Comparison of ENCODE assay signal across 7 mouse cellular contexts in the genomic region with DNA sequence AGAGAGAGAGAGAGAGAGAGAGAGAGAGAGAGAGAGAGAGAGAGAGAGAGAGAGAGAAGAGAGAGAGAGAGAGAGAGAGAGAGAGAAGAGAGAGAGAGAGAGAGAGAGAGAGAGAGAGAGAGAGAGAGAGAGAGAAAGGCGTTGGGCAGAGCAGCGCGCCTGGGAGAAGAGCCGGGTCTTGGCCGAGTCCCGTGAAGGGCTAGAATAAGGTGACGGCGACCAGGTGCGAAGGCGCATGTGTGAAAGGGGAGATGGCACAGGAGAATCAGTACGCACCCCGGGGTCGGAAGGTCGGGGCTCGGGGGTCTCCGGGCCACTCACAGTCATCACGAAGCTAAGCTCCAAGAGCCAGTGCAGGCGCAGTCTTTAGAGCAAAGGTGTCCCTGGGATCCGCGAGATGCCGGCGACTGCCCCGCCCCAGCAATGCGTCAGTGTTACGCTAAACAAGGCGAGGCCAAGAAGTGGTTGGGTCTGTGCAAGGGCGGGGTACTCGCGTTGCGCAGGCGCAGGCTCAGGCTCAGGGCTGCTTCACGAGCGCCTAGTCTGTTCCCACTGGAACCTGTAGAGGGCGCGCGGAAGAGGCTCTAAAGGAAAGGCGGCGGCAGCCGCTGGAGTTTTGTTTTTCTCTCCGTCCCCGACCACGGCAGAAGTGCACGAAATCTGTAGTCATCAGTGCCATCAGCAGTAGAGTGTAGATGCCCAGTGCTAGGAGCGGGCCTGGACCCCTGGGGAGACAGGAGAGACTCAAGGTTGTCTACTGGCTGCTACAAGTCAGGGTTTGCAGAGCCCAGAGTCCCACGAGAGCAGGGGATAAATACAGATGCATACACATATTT. TPM values are rescaled to one million over a fixed set of nuclear protein-coding genes. Genes with fewer than 3 reads are reported as not detected.
A peak's percentile ranks its signal among the peaks of the same experiment; 100 is the strongest.
DNase-seq lines count a peak whose midpoint lies in the region; ATAC-seq lines count a peak whose summit lies in the region.

No protein-coding gene starts in this region.

- H3K4me2 ChIP-seq in limb, embryonic 11.5 days (ENCODE audit: low read depth, severe bottlenecking): peak overlapping the region; percentile 90
- peak overlapping the region; percentile 88 for H3K4me2 ChIP-seq in midbrain, embryonic 14.5 days (ENCODE audit: low read length)

- H3K27me3 ChIP-seq in embryonic facial prominence, embryonic 10.5 days (replicated peaks; ENCODE audit: low read depth, poor library complexity, severe bottlenecking): peaks cover 12% of the 10 kb centered on the region
- H3K27me3 ChIP-seq in limb, embryonic 11.5 days (ENCODE audit: control insufficient read depth, insufficient read depth, low read length): no peaks in the 10 kb centered on the region
- no peaks in the 10 kb centered on the region for H3K27me3 ChIP-seq in midbrain, embryonic 14.5 days (ENCODE audit: control insufficient read depth, insufficient read depth, low read length)

- peak overlapping the region; percentile 60; the same call in 1 of the 2 replicates for H3K9ac ChIP-seq in limb, embryonic 11.5 days (ENCODE audit: low read length)
- H3K9ac ChIP-seq in midbrain, embryonic 14.5 days (replicated peaks; ENCODE audit: low read length): peak overlapping the region; percentile 78

- peak; percentile 98 for DNase-seq in adrenal gland, postnatal 10 days
- peak; percentile 98 for DNase-seq in embryonic facial prominence, embryonic 10.5 days (ENCODE audit: low spot score)
- peak; percentile 100 for DNase-seq in heart, adult 11 months
- peak; percentile 98 for DNase-seq in kidney, adult 18-20 months
- DNase-seq in limb, embryonic 11.5 days (ENCODE audit: low spot score): peak; percentile 99
- peak; percentile 99 for DNase-seq in midbrain, embryonic 14.5 days
- peak; percentile 96 to 97 for DNase-seq in spleen, adult 18-20 months

- peaks cover 33% of the 10 kb centered on the region for H3K36me3 ChIP-seq in embryonic facial prominence, embryonic 10.5 days (replicated peaks)
- H3K36me3 ChIP-seq in limb, embryonic 11.5 days (ENCODE audit: control insufficient read depth, insufficient read depth, low read length): peaks cover 12% of the 10 kb centered on the region
- peaks cover 23% of the 10 kb centered on the region for H3K36me3 ChIP-seq in midbrain, embryonic 14.5 days (ENCODE audit: control insufficient read depth, insufficient read depth, low read length)

- H3K4me1 ChIP-seq in embryonic facial prominence, embryonic 10.5 days: peaks cover 41% of the 10 kb centered on the region
- peaks cover 18% of the 10 kb centered on the region for H3K4me1 ChIP-seq in limb, embryonic 11.5 days (ENCODE audit: control insufficient read depth, insufficient read depth, low read length)
- H3K4me1 ChIP-seq in midbrain, embryonic 14.5 days (ENCODE audit: control insufficient read depth, insufficient read depth, low read length): peaks cover 35% of the 10 kb centered on the region

- ATAC-seq in limb, embryonic 11.5 days (ENCODE audit: insufficient number of reproducible peaks, low FRiP score, low TSS enrichment, low read depth): peak; percentile 94
- peak; percentile 95 for ATAC-seq in midbrain, embryonic 14.5 days (ENCODE audit: low FRiP score, low TSS enrichment)

- H3K27ac ChIP-seq in embryonic facial prominence, embryonic 10.5 days (replicated peaks): peak overlapping the region; percentile 88
- no peak overlapping the region for H3K27ac ChIP-seq in limb, embryonic 11.5 days (replicated peaks; ENCODE audit: low read depth, low read length)
- H3K27ac ChIP-seq in midbrain, embryonic 14.5 days (replicated peaks; ENCODE audit: low read depth, low read length): peak overlapping the region; percentile 91

- H3K4me3 ChIP-seq in embryonic facial prominence, embryonic 10.5 days: peak overlapping the region; percentile 79
- H3K4me3 ChIP-seq in limb, embryonic 11.5 days (ENCODE audit: low read depth, low read length): peak overlapping the region; percentile 65
- H3K4me3 ChIP-seq in midbrain, embryonic 14.5 days (replicated peaks; ENCODE audit: low read depth, low read length): peak overlapping the region; percentile 58

- under 1% methylated on average over 45 of the region's 45 CpGs for WGBS in embryonic facial prominence, embryonic 10.5 days
- WGBS in limb, embryonic 11.5 days: 1% methylated on average over 45 of the region's 45 CpGs
- WGBS in midbrain, embryonic 14.5 days: under 1% methylated on average over 45 of the region's 45 CpGs

- H3K9me3 ChIP-seq in embryonic facial prominence, embryonic 10.5 days: no peaks in the 10 kb centered on the region
- no peaks in the 10 kb centered on the region for H3K9me3 ChIP-seq in limb, embryonic 11.5 days (ENCODE audit: control insufficient read depth, low read length)
- no peaks in the 10 kb centered on the region for H3K9me3 ChIP-seq in midbrain, embryonic 14.5 days (ENCODE audit: control insufficient read depth, low read length)

RNA-seq across cellular contexts. Expression of a gene that starts 0.8 kb away (rescaled TPM):
- total RNA-seq in adrenal gland, postnatal 10 days (2021): 10 to 100 TPM; 40.8 to 44.6 TPM
- polyA plus RNA-seq in embryonic facial prominence, embryonic 10.5 days (2016; fragmentation: Nextera tagmentation; extraction: Ambion mirVana): 51.3 and 53.3 TPM in 2 replicates
- 34.7 and 38.0 TPM in 2 replicates for polyA plus RNA-seq in limb, embryonic 11.5 days (2014; fragmentation: Nextera tagmentation; extraction: Ambion mirVana)
- polyA plus RNA-seq in midbrain, embryonic 14.5 days (2014; fragmentation: Nextera tagmentation; extraction: Ambion mirVana): 42.7 and 43.7 TPM in 2 replicates

RNA-seq across cellular contexts. Expression of a gene that starts 2.9 kb away (rescaled TPM):
- 10 to 100 TPM; 45.3 to 54.8 TPM for total RNA-seq in adrenal gland, postnatal 10 days (2021)
- polyA plus RNA-seq in embryonic facial prominence, embryonic 10.5 days (2016; fragmentation: Nextera tagmentation; extraction: Ambion mirVana): 23.3 and 30.3 TPM in 2 replicates
- polyA plus RNA-seq in limb, embryonic 11.5 days (2014; fragmentation: Nextera tagmentation; extraction: Ambion mirVana): 25.7 and 27.5 TPM in 2 replicates
- 28.7 and 34.8 TPM in 2 replicates for polyA plus RNA-seq in midbrain, embryonic 14.5 days (2014; fragmentation: Nextera tagmentation; extraction: Ambion mirVana)

RNA-seq across cellular contexts. Expression of a gene that starts 15.8 kb away (rescaled TPM):
- 10 to 100 TPM in 1 of 2 experiments, 1 to 10 TPM in 1; 8.4 to 13.8 TPM for total RNA-seq in adrenal gland, postnatal 10 days (2021)
- 12.0 and 13.2 TPM in 2 replicates for polyA plus RNA-seq in embryonic facial prominence, embryonic 10.5 days (2016; fragmentation: Nextera tagmentation; extraction: Ambion mirVana)
- 10.5 and 11.0 TPM in 2 replicates for polyA plus RNA-seq in limb, embryonic 11.5 days (2014; fragmentation: Nextera tagmentation; extraction: Ambion mirVana)
- 14.6 and 16.5 TPM in 2 replicates for polyA plus RNA-seq in midbrain, embryonic 14.5 days (2014; fragmentation: Nextera tagmentation; extraction: Ambion mirVana)

RNA-seq across cellular contexts. Expression of a gene that starts 31.2 kb away (rescaled TPM):
- 10 to 100 TPM; 56.2 to 93.5 TPM for total RNA-seq in adrenal gland, postnatal 10 days (2021)
- 20.2 and 21.0 TPM in 2 replicates for polyA plus RNA-seq in embryonic facial prominence, embryonic 10.5 days (2016; fragmentation: Nextera tagmentation; extraction: Ambion mirVana)
- 12.5 and 15.1 TPM in 2 replicates for polyA plus RNA-seq in limb, embryonic 11.5 days (2014; fragmentation: Nextera tagmentation; extraction: Ambion mirVana)
- polyA plus RNA-seq in midbrain, embryonic 14.5 days (2014; fragmentation: Nextera tagmentation; extraction: Ambion mirVana): 18.1 and 19.5 TPM in 2 replicates

RNA-seq across cellular contexts. Expression of a gene that starts 45.8 kb away (rescaled TPM):
- total RNA-seq in adrenal gland, postnatal 10 days (2021): 10 to 100 TPM; 38.9 to 43.4 TPM
- 196 and 199 TPM in 2 replicates for polyA plus RNA-seq in embryonic facial prominence, embryonic 10.5 days (2016; fragmentation: Nextera tagmentation; extraction: Ambion mirVana)
- polyA plus RNA-seq in limb, embryonic 11.5 days (2014; fragmentation: Nextera tagmentation; extraction: Ambion mirVana): 150 and 152 TPM in 2 replicates
- polyA plus RNA-seq in midbrain, embryonic 14.5 days (2014; fragmentation: Nextera tagmentation; extraction: Ambion mirVana): 25.4 and 47.7 TPM in 2 replicates
